Mouse (Mus musculus) forebrain, embryonic 11.5 days (tissue): Measurements from ENCODE around the gene Jtb. TPM values are rescaled to one million over a fixed set of nuclear protein-coding genes. Genes with fewer than 3 reads are reported as not detected.

Experiments
- ATAC-seq: fragments of 200-750 bp; cut with Nextera tagmentation; replicated peaks from 2 replicates; pipeline ENCODE4 v1.8.0; 2017; ENCODE audit warnings: moderate TSS enrichment; ENCODE audit not compliant: low FRiP score
- DNase-seq: peaks from one replicate; pipeline ENCODE4 v3.0.0-alpha.2; 2017; ENCODE audit warnings: low spot score
- H3K27ac ChIP-seq: fragments of 300-500 bp; sonication (generic); 2 replicates; pipeline ENCODE4 v1.5.1; 2014; ENCODE audit warnings: low read depth, low read length
- H3K27me3 ChIP-seq: fragments of 300-500 bp; sonication (generic); 2 replicates; pipeline ENCODE4 v1.6.1; 2014; ENCODE audit warnings: mild to moderate bottlenecking, low read length, mixed read lengths; ENCODE audit not compliant: control insufficient read depth, insufficient read depth
- H3K36me3 ChIP-seq: fragments of 300-500 bp; sonication (generic); 2 replicates; pipeline ENCODE4 v1.6.1; 2014; ENCODE audit warnings: mild to moderate bottlenecking, low read length, moderate library complexity, mixed read lengths; ENCODE audit not compliant: control insufficient read depth, insufficient read depth
- H3K4me1 ChIP-seq: fragments of 300-500 bp; sonication (generic); replicated peaks from 2 replicates; pipeline ENCODE4 v1.6.1; 2014; ENCODE audit warnings: low read length, mixed read lengths; ENCODE audit not compliant: control insufficient read depth, insufficient read depth
- H3K4me2 ChIP-seq: fragments of 300-500 bp; sonication (generic); 2 replicates; pipeline ENCODE4 v1.6.1; 2014; ENCODE audit warnings: low read depth, mild to moderate bottlenecking, low read length, moderate library complexity, mixed read lengths; ENCODE audit not compliant: severe bottlenecking
- H3K4me3 ChIP-seq: fragments of 300-500 bp; sonication (generic); 2 replicates; pipeline ENCODE4 v1.5.1; 2014; ENCODE audit warnings: low read depth, low read length
- H3K9ac ChIP-seq: fragments of 300-500 bp; sonication (generic); 2 replicates; pipeline ENCODE4 v1.6.1; 2014; ENCODE audit warnings: low read length
- H3K9me3 ChIP-seq: fragments of 300-500 bp; sonication (generic); 2 replicates; pipeline ENCODE4 v1.6.1; 2016; ENCODE audit warnings: low read length, mixed read lengths; ENCODE audit not compliant: control insufficient read depth
- WGBS: fragments of 180-500 bp; shearing (Covaris S2); extraction: QIAGEN DNeasy Blood & Tissue Kit; methylation state at CpG from one replicate; pipeline ENCODE4 v1.1.7; 2014; 5-methylcytosine and 5-hydroxymethylcytosine counted together
- polyA plus RNA-seq: library from polyadenylated mRNA; unstranded; fragments of >200 nt; fragmentation: Nextera tagmentation; extraction: Ambion mirVana; gene quantifications from 2 replicates; pipeline ENCODE4 v1.2.1, GENCODE M21; 2014

Jtb gene
- polyA plus RNA-seq, 1 experiment from 2014 or later: 110 TPM

- no peaks in the 10 kb centered on the region for H3K9me3 ChIP-seq
- 58% methylated on average over 1 of the region's 1 CpGs for WGBS
- ATAC-seq (no peak), DNase-seq (no peak)
- no peaks in the 10 kb centered on the region for H3K36me3 ChIP-seq
- H3K27me3 ChIP-seq: no peaks in the 10 kb centered on the region
- H3K4me3 ChIP-seq: no peak overlapping the region
- H3K9ac ChIP-seq: no peak overlapping the region
- no peak overlapping the region for H3K4me2 ChIP-seq
- no peak overlapping the region for H3K27ac ChIP-seq
- peaks cover 10% of the 10 kb centered on the region; the same call in 1 of the 2 replicates for H3K4me1 ChIP-seq
Observed at GRCm38 (mm10) chr3:90215825-90216380, 15.5 kb upstream of the Jtb start.

- Histone ChIP-seq H3K36me3 (no peaks in the 10 kb centered on the region), H3K27ac (peak overlapping the region; percentile 76), H3K4me3 (peak overlapping the region; percentile 37), H3K27me3 (no peaks in the 10 kb centered on the region), H3K4me1 (0 out of 2 replicates have a peak, but pooled peaks cover 6% of the 10 kb centered on the region), H3K4me2 (peak overlapping the region; percentile 79), H3K9me3 (no peaks in the 10 kb centered on the region), H3K9ac (peak overlapping the region; percentile 65; the same call in 1 of the 2 replicates)
- WGBS: 14% methylated on average over 6 of the region's 6 CpGs
- DNase-seq (peak; percentile 64), ATAC-seq (peak; percentile 31; the same call in 1 of the 2 replicates)
Observed at GRCm38 (mm10) chr3:90220088-90220487, 11.3 kb upstream of the Jtb start.

GRCm38 (mm10) chr3:90220531-90220951, 10.9 kb upstream of the Jtb start:
- Histone ChIP-seq H3K4me3 (peak overlapping the region; percentile 37), H3K4me2 (peak overlapping the region; percentile 79)
- WGBS: under 1% methylated on average over 20 of the region's 20 CpGs

GRCm38 (mm10) chr3:90221123-90221522, 10.3 kb upstream of the Jtb start:
- no peak for DNase-seq
- 24% methylated on average over 5 of the region's 5 CpGs for WGBS
- no peak overlapping the region for H3K27ac ChIP-seq

More at GRCm38 (mm10) chr3:90220531-90220951, 10.9 kb upstream of the Jtb start:
- DNase-seq: peak; percentile 78
- peak overlapping the region; percentile 65 for H3K9ac ChIP-seq
- H3K4me1 ChIP-seq: 0 out of 2 replicates have a peak, but pooled peaks cover 6% of the 10 kb centered on the region
- no peaks in the 10 kb centered on the region for H3K36me3 ChIP-seq
- no peaks in the 10 kb centered on the region for H3K9me3 ChIP-seq
- peak overlapping the region; percentile 76 for H3K27ac ChIP-seq
- no peaks in the 10 kb centered on the region for H3K27me3 ChIP-seq
- peak; percentile 83 for ATAC-seq

GRCm38 (mm10) chr3:90222455-90222854, 8.9 kb upstream of the Jtb start:
- Histone ChIP-seq H3K4me3 (no peak overlapping the region), H3K4me2 (no peak overlapping the region), H3K9ac (no peak overlapping the region), H3K36me3 (no peaks in the 10 kb centered on the region), H3K27ac (no peak overlapping the region), H3K9me3 (no peaks in the 10 kb centered on the region), H3K27me3 (no peaks in the 10 kb centered on the region), H3K4me1 (0 out of 2 replicates have a peak, but pooled peaks cover 6% of the 10 kb centered on the region)
- no peak for ATAC-seq
- WGBS: 89% methylated on average over 4 of the region's 4 CpGs
- DNase-seq: no peak

More at GRCm38 (mm10) chr3:90221123-90221522, 10.3 kb upstream of the Jtb start:
- peak overlapping the region; percentile 79 for H3K4me2 ChIP-seq
- H3K27me3 ChIP-seq: no peaks in the 10 kb centered on the region
- no peaks in the 10 kb centered on the region for H3K9me3 ChIP-seq
- 0 out of 2 replicates have a peak, but pooled peaks cover 6% of the 10 kb centered on the region for H3K4me1 ChIP-seq
- H3K36me3 ChIP-seq: no peaks in the 10 kb centered on the region
- no peak for ATAC-seq
- H3K9ac ChIP-seq: peak overlapping the region; percentile 65
- H3K4me3 ChIP-seq: peak overlapping the region; percentile 37

- Histone ChIP-seq H3K4me1 (0 out of 2 replicates have a peak, but pooled peaks cover 6% of the 10 kb centered on the region), H3K9ac (no peak overlapping the region), H3K4me3 (no peak overlapping the region), H3K9me3 (no peaks in the 10 kb centered on the region), H3K36me3 (no peaks in the 10 kb centered on the region), H3K4me2 (no peak overlapping the region), H3K27me3 (no peaks in the 10 kb centered on the region), H3K27ac (no peak overlapping the region)
- no peak for ATAC-seq
- no peak for DNase-seq
- WGBS: 92% methylated on average over 3 of the region's 3 CpGs
Observed at GRCm38 (mm10) chr3:90222941-90223340, 8.5 kb upstream of the Jtb start.

- Histone ChIP-seq H3K9me3 (no peaks in the 10 kb centered on the region), H3K4me1 (0 out of 2 replicates have a peak, but pooled peaks cover 6% of the 10 kb centered on the region), H3K27ac (no peak overlapping the region), H3K27me3 (no peaks in the 10 kb centered on the region), H3K4me3 (no peak overlapping the region), H3K36me3 (no peaks in the 10 kb centered on the region), H3K9ac (no peak overlapping the region), H3K4me2 (no peak overlapping the region)
- DNase-seq (no peak), ATAC-seq (no peak)
- WGBS: 87% methylated on average over 10 of the region's 10 CpGs
Observed at GRCm38 (mm10) chr3:90224331-90224730, 7.1 kb upstream of the Jtb start.

GRCm38 (mm10) chr3:90231075-90231474, 322 bp upstream of the Jtb start:
- Histone ChIP-seq H3K9ac (peak overlapping the region; percentile 86), H3K4me2 (peak overlapping the region; percentile 78), H3K4me1 (no peaks in the 10 kb centered on the region; the same call in 1 of the 2 replicates), H3K4me3 (peak overlapping the region; percentile 73), H3K36me3 (peaks cover 8% of the 10 kb centered on the region; the same call in 1 of the 2 replicates), H3K27me3 (no peaks in the 10 kb centered on the region), H3K27ac (no peak overlapping the region), H3K9me3 (no peaks in the 10 kb centered on the region)
- no peak for ATAC-seq
- WGBS: 21% methylated on average over 8 of the region's 8 CpGs
- no peak for DNase-seq

GRCm38 (mm10) chr3:90241251-90241650, 9.9 kb downstream of the Jtb start:
- Histone ChIP-seq H3K9me3 (no peaks in the 10 kb centered on the region), H3K27ac (no peak overlapping the region), H3K4me3 (no peak overlapping the region), H3K4me1 (peaks cover 4% of the 10 kb centered on the region; the same call in 1 of the 2 replicates), H3K9ac (no peak overlapping the region), H3K36me3 (no peaks in the 10 kb centered on the region), H3K27me3 (no peaks in the 10 kb centered on the region), H3K4me2 (no peak overlapping the region)
- 83% methylated on average over 2 of the region's 2 CpGs for whole genome bisulfite sequencing
- DNase-seq (no peak), ATAC-seq (no peak)
